Mouse (Mus musculus): ENCODE data around the gene Ubash3b. TPM values are rescaled to one million over a fixed set of nuclear protein-coding genes. Genes with fewer than 3 reads are reported as not detected.

Gene Ubash3b
- total and polyA plus RNA-seq, 2 experiments from 2014 or later: 23.8 to 25.4 TPM

GRCm38 (mm10) chr9:41080877-41081276 is 80.6 kb downstream of the Ubash3b start:
- WGBS: 60% methylated on average over 5 of the region's 5 CpGs
- H3K9ac ChIP-seq: no peak overlapping the region
- H3K27ac ChIP-seq (ENCODE audit: low read depth, low read length): no peak overlapping the region
- H3K4me1 ChIP-seq (ENCODE audit: insufficient read depth): peaks cover 17% of the 10 kb centered on the region
- ATAC-seq (no peak), DNase-seq (no peak)
- no peak for TF ChIP-seq CTCF (IDR thresholded peaks at IDR 0.05; ENCODE audit: low read depth)
- H3K4me3 ChIP-seq (ENCODE audit: low read depth, low read length): no peak overlapping the region
- no peaks in the 10 kb centered on the region for H3K36me3 ChIP-seq (ENCODE audit: insufficient read depth)
- H3K4me2 ChIP-seq (ENCODE audit: low read depth): no peak overlapping the region
- H3K9me3 ChIP-seq (ENCODE audit: low read length): no peaks in the 10 kb centered on the region
- no peaks in the 10 kb centered on the region for H3K27me3 ChIP-seq (ENCODE audit: insufficient read depth, low read length)

- 64% methylated on average over 14 of the region's 14 CpGs for WGBS
- H3K27me3 ChIP-seq (ENCODE audit: insufficient read depth, low read length): no peaks in the 10 kb centered on the region
- no peak overlapping the region for H3K4me3 ChIP-seq (ENCODE audit: low read depth, low read length)
- DNase-seq (no peak), ATAC-seq (no peak)
- peaks cover 17% of the 10 kb centered on the region for H3K4me1 ChIP-seq (ENCODE audit: insufficient read depth)
- H3K27ac ChIP-seq (ENCODE audit: low read depth, low read length): no peak overlapping the region
- no peak overlapping the region for H3K4me2 ChIP-seq (ENCODE audit: low read depth)
- TF ChIP-seq CTCF (IDR thresholded peaks at IDR 0.05; ENCODE audit: low read depth): no peak
- H3K9ac ChIP-seq: no peak overlapping the region
- H3K36me3 ChIP-seq (ENCODE audit: insufficient read depth): no peaks in the 10 kb centered on the region
- H3K9me3 ChIP-seq (ENCODE audit: low read length): no peaks in the 10 kb centered on the region
Observed at GRCm38 (mm10) chr9:41079428-41080155, 81.9 kb downstream of the Ubash3b start.

- Histone ChIP-seq H3K27ac (ENCODE audit: low read depth, low read length) (peak overlapping the region; percentile 66), H3K36me3 (ENCODE audit: insufficient read depth) (no peaks in the 10 kb centered on the region), H3K4me1 (ENCODE audit: insufficient read depth) (peaks cover 17% of the 10 kb centered on the region), H3K27me3 (ENCODE audit: insufficient read depth, low read length) (no peaks in the 10 kb centered on the region), H3K9me3 (ENCODE audit: low read length) (no peaks in the 10 kb centered on the region), H3K9ac (no peak overlapping the region), H3K4me2 (ENCODE audit: low read depth) (no peak overlapping the region), H3K4me3 (ENCODE audit: low read depth, low read length) (no peak overlapping the region)
- DNase-seq (peak; percentile 63), ATAC-seq (peak; percentile 83)
- TF ChIP-seq CTCF (IDR thresholded peaks at IDR 0.05; ENCODE audit: low read depth): no peak
- 25% methylated on average over 4 of the region's 4 CpGs for WGBS
Observed at GRCm38 (mm10) chr9:41078198-41078597, 83.3 kb downstream of the Ubash3b start.

- TF ChIP-seq CTCF (IDR thresholded peaks at IDR 0.05; ENCODE audit: low read depth): no peak
- Histone ChIP-seq H3K4me3 (ENCODE audit: low read depth, low read length) (no peak overlapping the region), H3K9me3 (ENCODE audit: low read length) (no peaks in the 10 kb centered on the region), H3K36me3 (ENCODE audit: insufficient read depth) (no peaks in the 10 kb centered on the region), H3K27me3 (ENCODE audit: insufficient read depth, low read length) (no peaks in the 10 kb centered on the region), H3K4me1 (ENCODE audit: insufficient read depth) (peaks cover 17% of the 10 kb centered on the region), H3K4me2 (ENCODE audit: low read depth) (no peak overlapping the region), H3K9ac (no peak overlapping the region), H3K27ac (ENCODE audit: low read depth, low read length) (peak overlapping the region; percentile 64)
- 11% methylated on average over 4 of the region's 4 CpGs for WGBS
- DNase-seq (no peak), ATAC-seq (peak; percentile 64)
Observed at GRCm38 (mm10) chr9:41076150-41076549, 85.3 kb downstream of the Ubash3b start.

DNA sequence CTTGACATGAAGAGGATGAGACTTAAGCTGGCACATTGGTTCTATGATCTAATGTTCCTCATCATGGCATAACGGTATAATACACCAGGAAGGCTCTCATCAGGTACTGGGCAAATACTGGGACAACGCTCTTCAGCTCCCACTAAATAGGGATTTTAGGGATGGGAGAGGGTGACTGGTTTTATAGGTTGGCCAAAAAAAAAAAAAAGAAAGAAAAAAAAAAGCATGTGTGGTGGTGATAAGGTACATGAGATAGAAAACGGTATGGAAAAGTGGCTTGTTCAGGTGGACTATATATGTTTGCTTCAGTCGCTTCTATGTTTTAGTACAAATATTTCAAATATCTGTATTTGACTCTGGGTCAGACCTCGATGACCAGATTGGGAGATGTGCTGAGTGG is 86.0 kb downstream of the Ubash3b start:
- H3K9me3 ChIP-seq (ENCODE audit: low read length): no peaks in the 10 kb centered on the region
- no peak overlapping the region for H3K4me2 ChIP-seq (ENCODE audit: low read depth)
- H3K9ac ChIP-seq: no peak overlapping the region
- no peaks in the 10 kb centered on the region for H3K27me3 ChIP-seq (ENCODE audit: insufficient read depth, low read length)
- no peaks in the 10 kb centered on the region for H3K36me3 ChIP-seq (ENCODE audit: insufficient read depth)
- H3K4me3 ChIP-seq (ENCODE audit: low read depth, low read length): no peak overlapping the region
- no peak for TF ChIP-seq CTCF (IDR thresholded peaks at IDR 0.05; ENCODE audit: low read depth)
- no peak overlapping the region; the same call in 1 of the 2 replicates for H3K27ac ChIP-seq (ENCODE audit: low read depth, low read length)
- DNase-seq (no peak), ATAC-seq (no peak)
- WGBS: 96% methylated on average over 5 of the region's 5 CpGs
- peaks cover 17% of the 10 kb centered on the region for H3K4me1 ChIP-seq (ENCODE audit: insufficient read depth)

DNA sequence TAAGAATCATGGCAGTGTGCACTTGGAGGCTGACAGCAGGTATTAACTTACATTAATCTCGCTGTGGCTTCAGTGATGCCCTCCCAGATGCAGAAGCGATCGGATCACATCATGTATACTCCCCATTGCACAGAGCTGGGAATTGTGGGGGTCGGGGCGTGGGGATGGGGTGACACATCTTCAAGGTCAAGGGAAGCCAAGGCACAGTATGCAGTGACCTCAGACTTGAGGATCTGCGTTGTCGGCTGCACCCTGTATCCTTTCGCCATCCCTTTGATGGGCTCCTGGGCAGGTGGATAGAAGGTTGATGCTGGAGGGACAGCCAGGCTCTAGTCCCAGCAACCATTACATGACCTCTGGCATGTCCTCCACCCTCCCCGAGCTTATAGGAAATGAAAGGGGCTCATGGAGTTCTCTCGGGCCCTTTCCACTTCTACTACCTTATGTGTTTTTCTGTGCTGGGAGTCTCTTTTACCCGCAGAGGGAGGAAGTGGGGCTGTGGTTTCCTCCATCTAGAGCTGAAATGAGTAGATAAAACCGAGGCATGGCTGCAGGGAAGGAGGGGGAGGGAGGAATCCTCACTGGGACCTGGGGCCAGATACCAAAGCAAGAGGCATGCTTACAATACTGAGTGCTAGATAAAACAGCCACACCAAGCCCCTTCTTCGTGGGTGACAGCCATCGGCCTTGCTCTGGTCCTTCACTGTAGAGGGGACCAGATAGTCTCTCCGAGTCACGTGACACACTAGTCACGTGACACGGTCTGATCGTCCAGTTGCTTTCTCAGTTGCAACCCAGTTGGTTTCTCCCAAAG is 88.1 kb downstream of the Ubash3b start:
- 91% methylated on average over 19 of the region's 19 CpGs for WGBS
- ATAC-seq (no peak), DNase-seq (no peak)
- H3K27ac ChIP-seq (ENCODE audit: low read depth, low read length): no peak overlapping the region
- H3K9ac ChIP-seq: no peak overlapping the region
- no peak overlapping the region for H3K4me3 ChIP-seq (ENCODE audit: low read depth, low read length)
- H3K27me3 ChIP-seq (ENCODE audit: insufficient read depth, low read length): no peaks in the 10 kb centered on the region
- H3K4me1 ChIP-seq (ENCODE audit: insufficient read depth): peaks cover 15% of the 10 kb centered on the region
- no peak for TF ChIP-seq CTCF (IDR thresholded peaks at IDR 0.05; ENCODE audit: low read depth)
- H3K9me3 ChIP-seq (ENCODE audit: low read length): no peaks in the 10 kb centered on the region
- H3K4me2 ChIP-seq (ENCODE audit: low read depth): no peak overlapping the region
- H3K36me3 ChIP-seq (ENCODE audit: insufficient read depth): no peaks in the 10 kb centered on the region

DNA sequence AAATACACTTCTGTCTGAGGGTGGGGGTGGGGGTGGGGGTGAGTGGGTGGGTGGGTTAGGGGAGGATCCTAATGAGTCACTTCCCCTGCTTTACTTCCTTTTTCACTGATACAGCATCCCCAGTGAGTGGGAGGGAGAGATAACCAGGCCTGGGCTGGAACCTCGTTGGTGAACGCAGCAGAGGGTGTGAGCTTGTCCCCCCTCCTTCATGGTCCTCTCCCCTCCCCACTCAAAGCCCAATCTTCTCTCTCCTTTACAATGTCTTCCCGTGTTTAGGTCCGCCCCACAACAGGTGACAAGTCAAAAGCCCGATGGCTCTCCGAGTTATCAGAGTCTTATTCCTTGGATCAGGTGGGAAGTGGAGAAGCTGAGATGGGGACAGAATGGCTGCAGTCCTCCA is 88.7 kb downstream of the Ubash3b start:
- 82% methylated on average over 6 of the region's 6 CpGs for WGBS

More for the DNA sequence above, 88.7 kb downstream of the Ubash3b start:
- no peak overlapping the region for H3K4me2 ChIP-seq (ENCODE audit: low read depth)
- H3K27me3 ChIP-seq (ENCODE audit: insufficient read depth, low read length): no peaks in the 10 kb centered on the region
- no peaks in the 10 kb centered on the region for H3K9me3 ChIP-seq (ENCODE audit: low read length)
- TF ChIP-seq CTCF (IDR thresholded peaks at IDR 0.05; ENCODE audit: low read depth): no peak
- ATAC-seq (no peak), DNase-seq (no peak)
- no peak overlapping the region for H3K27ac ChIP-seq (ENCODE audit: low read depth, low read length)
- no peak overlapping the region for H3K4me3 ChIP-seq (ENCODE audit: low read depth, low read length)
- no peaks in the 10 kb centered on the region for H3K36me3 ChIP-seq (ENCODE audit: insufficient read depth)
- H3K4me1 ChIP-seq (ENCODE audit: insufficient read depth): peaks cover 8% of the 10 kb centered on the region
- H3K9ac ChIP-seq: no peak overlapping the region
